Mouse (Mus musculus): ENCODE data around the gene Tuba1a.

Gene Tuba1a

DNA sequence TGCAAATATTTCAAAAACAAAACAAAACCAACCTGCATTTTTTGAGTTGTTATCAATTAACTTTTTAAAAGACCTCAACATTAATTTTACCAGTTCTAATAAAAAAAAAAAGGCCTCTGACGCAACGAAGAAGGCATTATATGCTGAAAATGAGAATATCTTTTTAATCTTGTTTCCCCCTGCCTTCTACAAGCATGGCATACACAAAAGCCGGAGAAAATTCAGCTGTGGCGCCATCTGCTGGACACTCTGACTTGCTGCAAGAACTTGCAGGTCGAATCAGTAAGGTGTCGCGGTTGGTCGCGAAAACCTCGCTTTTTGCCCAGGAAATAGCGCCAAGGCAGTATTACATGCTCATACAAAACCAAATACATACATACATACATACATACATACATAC is 40.4 kb upstream of the Tuba1a start:
- peak; percentile 74 for TF ChIP-seq CTCF (conservative IDR thresholded peaks at IDR 0.05; ENCODE audit: low read length)
- no peak for TF ChIP-seq NANOG (IDR thresholded peaks at IDR 0.05; ENCODE audit: borderline replicate concordance, low read length)
- H3K4me1 ChIP-seq (replicated peaks; ENCODE audit: low read depth, low read length): peaks cover 90% of the 10 kb centered on the region
- H3K36me3 ChIP-seq (ENCODE audit: insufficient read depth, low read length): no peaks in the 10 kb centered on the region
- no peaks in the 10 kb centered on the region for H3K9me3 ChIP-seq (ENCODE audit: low read length)
- no peaks in the 10 kb centered on the region for H3K27me3 ChIP-seq (ENCODE audit: insufficient read depth, low read length)
- H3K4me3 ChIP-seq (replicated peaks; ENCODE audit: low read length): peak overlapping the region; percentile 70; the same call in 1 of the 2 replicates

DNA sequence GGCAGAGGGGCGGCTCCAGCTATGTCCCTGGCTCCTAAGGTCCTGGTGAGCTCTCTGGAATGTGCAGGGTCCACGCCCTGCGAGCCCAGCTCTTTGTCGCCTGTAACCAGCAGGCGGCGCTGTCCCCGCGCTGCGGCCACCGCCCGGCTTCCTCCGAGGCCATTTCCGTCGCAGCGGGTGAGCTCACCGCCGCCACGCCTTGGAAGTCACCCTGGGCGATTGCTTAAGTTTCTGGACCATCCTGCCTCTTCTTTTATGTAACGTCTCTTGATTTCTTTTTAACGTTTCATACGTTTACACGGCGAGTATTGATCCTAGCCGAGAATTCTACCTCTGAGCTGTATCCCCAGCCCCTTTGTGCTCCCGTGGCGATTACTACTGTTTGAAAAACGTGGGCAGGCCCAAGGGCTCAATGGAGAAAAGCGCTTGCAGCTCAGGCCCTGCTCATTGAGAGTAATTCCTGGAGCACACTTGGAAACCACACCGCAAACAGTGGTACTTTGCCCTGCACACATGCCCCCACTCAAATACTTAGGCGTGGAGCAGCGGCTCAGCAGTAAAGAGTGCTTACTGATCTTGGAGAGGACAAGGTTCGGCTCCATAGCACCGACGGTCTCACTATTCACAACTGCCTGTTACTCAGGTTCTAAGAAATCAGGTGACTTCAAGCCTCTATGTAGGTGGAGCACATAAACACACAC is 39.7 kb upstream of the Tuba1a start:
- no peaks in the 10 kb centered on the region for H3K36me3 ChIP-seq (ENCODE audit: insufficient read depth, low read length)
- H3K27me3 ChIP-seq (ENCODE audit: insufficient read depth, low read length): no peaks in the 10 kb centered on the region
- peak; percentile 47 for TF ChIP-seq CTCF (conservative IDR thresholded peaks at IDR 0.05; ENCODE audit: low read length)
- no peak for TF ChIP-seq POU5F1 (IDR thresholded peaks at IDR 0.05; ENCODE audit: borderline replicate concordance, low read length)
- TF ChIP-seq NANOG (IDR thresholded peaks at IDR 0.05; ENCODE audit: borderline replicate concordance, low read length): peak; percentile 33; the same call in 1 of the 2 replicates
- H3K9me3 ChIP-seq (ENCODE audit: low read length): no peaks in the 10 kb centered on the region
- H3K4me1 ChIP-seq (replicated peaks; ENCODE audit: low read depth, low read length): peaks cover 90% of the 10 kb centered on the region
- peak overlapping the region; percentile 70 for H3K4me3 ChIP-seq (replicated peaks; ENCODE audit: low read length)

- no peaks in the 10 kb centered on the region for H3K36me3 ChIP-seq (ENCODE audit: insufficient read depth, low read length)
- H3K4me3 ChIP-seq (replicated peaks; ENCODE audit: low read length): peak overlapping the region; percentile 68
- TF ChIP-seq NANOG (IDR thresholded peaks at IDR 0.05; ENCODE audit: borderline replicate concordance, low read length): no peak
- no peak for TF ChIP-seq CTCF (conservative IDR thresholded peaks at IDR 0.05; ENCODE audit: low read length)
- TF ChIP-seq POU5F1 (IDR thresholded peaks at IDR 0.05; ENCODE audit: borderline replicate concordance, low read length): no peak
- no peaks in the 10 kb centered on the region for H3K9me3 ChIP-seq (ENCODE audit: low read length)
- H3K4me1 ChIP-seq (replicated peaks; ENCODE audit: low read depth, low read length): peaks cover 90% of the 10 kb centered on the region
- no peaks in the 10 kb centered on the region for H3K27me3 ChIP-seq (ENCODE audit: insufficient read depth, low read length)
Observed at GRCm38 (mm10) chr15:98992086-98992912, 38.8 kb upstream of the Tuba1a start.

DNA sequence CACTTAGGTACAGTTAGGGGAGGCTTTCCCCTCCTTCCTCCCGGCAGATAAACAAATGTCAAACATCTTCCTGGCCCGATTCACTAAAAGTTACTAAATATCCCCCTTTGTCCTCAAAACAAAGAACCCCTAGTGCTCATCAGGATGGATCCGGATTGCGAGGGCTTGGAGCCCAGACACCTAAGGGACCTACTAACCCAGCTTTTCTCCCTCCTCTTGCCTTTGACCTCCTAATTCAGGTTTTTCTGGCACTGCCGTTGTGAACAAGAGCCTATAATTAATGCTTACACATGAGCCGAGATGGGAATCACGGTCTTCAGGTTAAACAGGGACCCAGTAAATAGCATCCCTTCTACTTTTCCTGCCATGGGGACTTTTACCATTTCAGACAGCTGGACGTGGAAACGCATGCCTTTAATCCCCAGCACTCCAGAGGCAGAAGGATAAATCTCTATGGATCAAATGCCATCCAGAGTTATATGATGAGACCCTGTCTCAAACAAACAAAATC is 38.1 kb upstream of the Tuba1a start:
- no peaks in the 10 kb centered on the region for H3K9me3 ChIP-seq (ENCODE audit: low read length)
- H3K36me3 ChIP-seq (ENCODE audit: insufficient read depth, low read length): no peaks in the 10 kb centered on the region
- no peaks in the 10 kb centered on the region for H3K27me3 ChIP-seq (ENCODE audit: insufficient read depth, low read length)
- H3K4me3 ChIP-seq (replicated peaks; ENCODE audit: low read length): peak overlapping the region; percentile 68
- H3K4me1 ChIP-seq (replicated peaks; ENCODE audit: low read depth, low read length): peaks cover 90% of the 10 kb centered on the region
- TF ChIP-seq NANOG (IDR thresholded peaks at IDR 0.05; ENCODE audit: borderline replicate concordance, low read length): no peak; the same call in 1 of the 2 replicates
- no peak for TF ChIP-seq CTCF (conservative IDR thresholded peaks at IDR 0.05; ENCODE audit: low read length)
- TF ChIP-seq POU5F1 (IDR thresholded peaks at IDR 0.05; ENCODE audit: borderline replicate concordance, low read length): no peak

DNA sequence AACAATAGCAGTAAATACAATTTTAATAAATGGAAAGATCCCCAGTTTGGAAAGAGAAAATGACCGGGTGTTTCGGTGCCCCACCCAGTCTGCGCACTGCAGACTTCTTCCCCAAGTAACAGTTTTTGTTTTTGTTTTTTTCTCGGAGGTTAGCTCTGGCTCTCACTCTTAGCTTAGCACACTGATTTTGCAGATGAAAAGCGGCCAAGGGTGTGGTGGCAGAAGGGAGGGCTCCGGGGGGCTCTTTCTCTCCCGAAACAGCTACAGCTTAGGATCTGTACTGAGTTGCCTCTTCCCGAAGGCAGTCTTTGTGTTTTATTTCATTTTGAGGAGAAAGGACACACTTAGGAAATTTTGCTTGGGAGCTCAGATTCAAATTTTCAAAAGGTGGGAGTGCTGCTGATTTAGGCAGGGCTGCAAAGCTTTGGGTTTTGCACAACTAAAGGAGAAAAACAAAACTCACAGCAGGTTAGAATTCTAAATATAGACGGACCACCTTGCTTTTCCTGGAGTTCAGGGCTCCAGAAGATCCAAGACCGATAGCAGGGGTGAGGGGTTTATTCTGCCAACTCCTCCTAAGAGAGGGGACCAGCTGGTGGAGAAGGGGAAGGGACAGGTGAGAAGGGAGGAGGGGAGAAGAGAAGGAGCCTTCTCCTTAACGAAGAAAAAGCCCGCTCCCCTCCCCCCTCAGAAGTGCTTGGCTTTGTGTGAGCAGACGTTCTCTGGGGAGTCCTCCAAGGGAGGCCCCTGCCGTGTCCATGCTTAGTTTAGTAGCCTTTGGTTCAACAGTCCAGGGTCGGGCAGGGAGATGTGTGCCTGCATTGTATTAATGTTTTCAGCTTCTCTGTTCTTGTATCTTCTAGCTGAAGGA is 37.4 kb upstream of the Tuba1a start:
- TF ChIP-seq POU5F1 (IDR thresholded peaks at IDR 0.05; ENCODE audit: borderline replicate concordance, low read length): no peak
- TF ChIP-seq CTCF (conservative IDR thresholded peaks at IDR 0.05; ENCODE audit: low read length): no peak
- TF ChIP-seq NANOG (IDR thresholded peaks at IDR 0.05; ENCODE audit: borderline replicate concordance, low read length): no peak; the same call in 1 of the 2 replicates
- H3K27me3 ChIP-seq (ENCODE audit: insufficient read depth, low read length): no peaks in the 10 kb centered on the region
- no peaks in the 10 kb centered on the region for H3K9me3 ChIP-seq (ENCODE audit: low read length)

GRCm38 (mm10) chr15:98989701-98990430 is 36.4 kb upstream of the Tuba1a start:
- no peak for TF ChIP-seq CTCF (conservative IDR thresholded peaks at IDR 0.05; ENCODE audit: low read length)
- Histone ChIP-seq H3K27me3 (ENCODE audit: insufficient read depth, low read length) (no peaks in the 10 kb centered on the region), H3K9me3 (ENCODE audit: low read length) (no peaks in the 10 kb centered on the region), H3K4me3 (replicated peaks; ENCODE audit: low read length) (peak overlapping the region; percentile 60), H3K4me1 (replicated peaks; ENCODE audit: low read depth, low read length) (peaks cover 89% of the 10 kb centered on the region), H3K36me3 (ENCODE audit: insufficient read depth, low read length) (no peaks in the 10 kb centered on the region)

More for the DNA sequence above, 37.4 kb upstream of the Tuba1a start:
- H3K4me3 ChIP-seq (replicated peaks; ENCODE audit: low read length): peak overlapping the region; percentile 68
- peaks cover 89% of the 10 kb centered on the region for H3K4me1 ChIP-seq (replicated peaks; ENCODE audit: low read depth, low read length)
- H3K36me3 ChIP-seq (ENCODE audit: insufficient read depth, low read length): no peaks in the 10 kb centered on the region

- Histone ChIP-seq H3K4me3 (replicated peaks; ENCODE audit: low read length) (peak overlapping the region; percentile 60), H3K36me3 (ENCODE audit: insufficient read depth, low read length) (no peaks in the 10 kb centered on the region), H3K9me3 (ENCODE audit: low read length) (no peaks in the 10 kb centered on the region), H3K4me1 (replicated peaks; ENCODE audit: low read depth, low read length) (peaks cover 91% of the 10 kb centered on the region), H3K27me3 (ENCODE audit: insufficient read depth, low read length) (no peaks in the 10 kb centered on the region)
- TF ChIP-seq POU5F1 (IDR thresholded peaks at IDR 0.05; ENCODE audit: borderline replicate concordance, low read length) (no peak), CTCF (conservative IDR thresholded peaks at IDR 0.05; ENCODE audit: low read length) (no peak)
Observed at GRCm38 (mm10) chr15:98988787-98989186, 35.3 kb upstream of the Tuba1a start.
